Mouse (Mus musculus): ENCODE measurements around the gene Gpr150. TPM values are rescaled to one million over a fixed set of nuclear protein-coding genes. Genes with fewer than 3 reads are reported as not detected.

Gene Gpr150
- total RNA-seq, 4 experiments from 2014 or later, result 0.13 TPM; not detected in 3

Other genes with a start within 250 kb of the Gpr150 start
- 10 to 100 TPM; 21.6 to 27.4 (median 24.4) TPM for gene Glrx, start 217.1 kb downstream of the Gpr150 start, total RNA-seq (2022)
- gene Rhobtb3, start 113.1 kb downstream of the Gpr150 start, total RNA-seq (2022), result 10 to 100 TPM in 2 of 4 experiments, 1 to 10 TPM in 2; 5.7 to 13.8 (median 8.9) TPM
- under 1 TPM in 1 of 4 experiments, not detected in 3; 0.74 TPM for gene Spata9, start 89.8 kb downstream of the Gpr150 start, total RNA-seq (2022)
- 10 to 100 TPM; 20.2 to 29.9 (median 20.9) TPM for gene Rfesd, start 38.3 kb downstream of the Gpr150 start, total RNA-seq (2022)
- gene Arsk, start 41.7 kb upstream of the Gpr150 start, total RNA-seq (2022), result 10 to 100 TPM in 3 of 4 experiments, 1 to 10 TPM in 1; 9.4 to 17.4 (median 12.3) TPM
- 10 to 100 TPM; 26.6 to 31.6 (median 30.5) TPM for gene Ttc37, start 41.7 kb upstream of the Gpr150 start, total RNA-seq (2022)
- not detected for gene Fam81b, start 248.1 kb upstream of the Gpr150 start, total RNA-seq (2022)